Mouse (Mus musculus) hindbrain, embryonic 11.5 days (tissue): ENCODE measurements around the gene Acot12. TPM values are rescaled to one million over a fixed set of nuclear protein-coding genes. Genes with fewer than 3 reads are reported as not detected.
"Not testable (repeated sequence)": the region's sequence is repeated elsewhere in the genome, so short reads cannot be mapped to it uniquely, and the experiment has no call there.

Source experiments
- ATAC-seq: fragments of 200-750 bp; cut with Nextera tagmentation; 2 replicates; pipeline ENCODE4 v1.8.0; 2017; ENCODE audit warnings: mild to moderate bottlenecking, moderate TSS enrichment, moderate library complexity; ENCODE audit not compliant: low FRiP score
- DNase-seq: peaks from one replicate; pipeline ENCODE4 v3.0.0-alpha.2; 2015; ENCODE audit warnings: low spot score
- H3K27ac ChIP-seq: fragments of 300-500 bp; sonication (generic); 2 replicates; pipeline ENCODE4 v1.5.1; 2014; ENCODE audit warnings: mild to moderate bottlenecking, low read depth, low read length
- H3K27me3 ChIP-seq: fragments of 300-500 bp; sonication (generic); 2 replicates; pipeline ENCODE4 v1.6.1; 2014; ENCODE audit warnings: mild to moderate bottlenecking, low read length, moderate library complexity, mixed read lengths; ENCODE audit not compliant: control insufficient read depth, insufficient read depth
- H3K36me3 ChIP-seq: fragments of 300-500 bp; sonication (generic); 2 replicates; pipeline ENCODE4 v1.6.1; 2014; ENCODE audit warnings: mild to moderate bottlenecking, low read length, moderate library complexity, mixed read lengths; ENCODE audit not compliant: control insufficient read depth, insufficient read depth
- H3K4me1 ChIP-seq: fragments of 300-500 bp; sonication (generic); replicated peaks from 2 replicates; pipeline ENCODE4 v1.6.1; 2014; ENCODE audit warnings: low read length, mixed read lengths; ENCODE audit not compliant: control insufficient read depth, insufficient read depth
- H3K4me2 ChIP-seq: fragments of 300-500 bp; sonication (generic); replicated peaks from 2 replicates; pipeline ENCODE4 v1.6.1; 2014; ENCODE audit warnings: mild to moderate bottlenecking, low read depth, low read length
- H3K4me3 ChIP-seq: fragments of 300-500 bp; sonication (generic); 2 replicates; pipeline ENCODE4 v1.5.1; 2014; ENCODE audit warnings: low read depth, low read length
- H3K9ac ChIP-seq: fragments of 300-500 bp; sonication (generic); 2 replicates; pipeline ENCODE4 v1.6.1; 2014; ENCODE audit warnings: low read depth, low read length
- H3K9me3 ChIP-seq: fragments of 300-500 bp; sonication (generic); 2 replicates; pipeline ENCODE4 v1.6.1; 2016; ENCODE audit warnings: low read length; ENCODE audit not compliant: control insufficient read depth
- WGBS: fragments of 180-500 bp; shearing (Covaris S2); extraction: QIAGEN DNeasy Blood & Tissue Kit; methylation state at CpG from one replicate; pipeline ENCODE4 v1.1.7; 2014; 5-methylcytosine and 5-hydroxymethylcytosine counted together
- polyA plus RNA-seq: library from polyadenylated mRNA; unstranded; fragments of >200 nt; fragmentation: Nextera tagmentation; extraction: Ambion mirVana; gene quantifications from 2 replicates; pipeline ENCODE4 v1.2.1, GENCODE M21; 2014

The Acot12 gene
- polyA plus RNA-seq, 1 experiment from 2014 or later, result 0.11 TPM

DNA sequence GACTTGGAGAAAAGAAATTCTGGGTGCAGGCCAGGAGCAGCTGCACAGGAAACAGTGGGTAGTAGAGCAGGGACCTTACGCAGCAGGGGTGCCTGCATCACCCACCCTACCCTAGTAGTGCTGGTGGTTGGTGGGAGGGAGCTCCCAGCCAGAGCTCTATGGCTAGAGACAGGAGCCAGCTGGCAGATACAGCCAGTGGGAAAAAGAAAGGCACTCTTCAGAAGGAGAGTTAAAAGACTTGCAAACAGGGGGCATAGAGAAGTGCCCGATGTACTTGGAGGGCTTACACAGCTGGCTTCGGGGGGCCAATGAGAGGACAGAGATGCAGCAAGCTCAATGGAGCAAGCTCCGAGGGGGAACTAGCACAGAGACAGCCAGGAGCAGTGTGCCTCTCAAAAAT lies 12.4 kb downstream of the Acot12 start:
- Histone ChIP-seq H3K9ac (no peak overlapping the region), H3K4me1 (no peaks in the 10 kb centered on the region), H3K4me3 (no peak overlapping the region), H3K9me3 (no peaks in the 10 kb centered on the region), H3K27me3 (no peaks in the 10 kb centered on the region), H3K36me3 (no peaks in the 10 kb centered on the region), H3K27ac (no peak overlapping the region), H3K4me2 (no peak overlapping the region)
- ATAC-seq (no peak), DNase-seq (no peak)
- 57% methylated on average over 4 of the region's 4 CpGs for WGBS

DNA sequence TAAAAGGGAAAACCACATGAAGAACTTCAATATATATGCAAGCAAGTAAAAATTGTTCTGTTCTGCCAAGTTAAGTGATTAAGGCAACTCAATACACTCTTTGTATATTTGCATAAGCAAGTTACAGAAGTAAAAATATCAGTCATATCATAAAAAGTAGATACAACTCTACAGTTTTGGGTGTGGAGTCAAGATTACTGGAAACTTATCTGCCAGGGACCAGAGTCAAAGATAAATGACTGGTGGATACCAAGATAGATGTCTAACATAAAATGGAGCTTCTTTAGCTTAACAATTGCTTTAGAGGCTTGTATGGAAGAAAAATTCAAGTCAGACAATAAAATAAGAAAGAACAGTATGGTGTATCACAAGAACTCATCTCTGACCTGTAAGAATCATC lies 13.4 kb downstream of the Acot12 start:
- Histone ChIP-seq H3K27ac (no peak overlapping the region), H3K4me2 (no peak overlapping the region), H3K4me3 (no peak overlapping the region), H3K9ac (no peak overlapping the region), H3K9me3 (no peaks in the 10 kb centered on the region), H3K4me1 (no peaks in the 10 kb centered on the region), H3K36me3 (no peaks in the 10 kb centered on the region), H3K27me3 (no peaks in the 10 kb centered on the region)
- DNase-seq (no peak), ATAC-seq (no peak)

DNA sequence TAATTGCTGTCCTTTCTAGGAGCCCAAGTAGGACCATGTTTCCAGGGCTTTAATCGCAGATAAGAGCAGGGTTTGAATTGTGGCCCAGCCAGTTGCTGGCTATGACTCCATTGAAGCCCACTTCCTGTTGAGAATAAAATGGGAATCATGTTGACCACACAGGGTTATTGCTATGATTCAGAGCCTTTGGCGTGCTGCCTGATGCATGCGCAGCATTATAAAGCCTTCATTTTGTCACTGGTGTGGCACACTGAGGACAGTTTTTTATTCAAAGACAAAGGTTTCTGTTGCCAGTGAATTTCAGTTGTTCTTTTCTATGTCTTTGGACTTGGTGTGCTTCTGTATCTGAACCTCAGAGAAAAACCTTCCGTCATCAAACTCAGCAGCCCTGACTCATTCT lies 14.9 kb downstream of the Acot12 start:
- DNase-seq (no peak), ATAC-seq (no peak)
- Histone ChIP-seq H3K4me3 (no peak overlapping the region), H3K36me3 (no peaks in the 10 kb centered on the region), H3K4me2 (no peak overlapping the region), H3K9me3 (no peaks in the 10 kb centered on the region), H3K27me3 (no peaks in the 10 kb centered on the region), H3K9ac (no peak overlapping the region), H3K27ac (no peak overlapping the region), H3K4me1 (no peaks in the 10 kb centered on the region)
- 90% methylated on average over 4 of the region's 4 CpGs for WGBS

DNA sequence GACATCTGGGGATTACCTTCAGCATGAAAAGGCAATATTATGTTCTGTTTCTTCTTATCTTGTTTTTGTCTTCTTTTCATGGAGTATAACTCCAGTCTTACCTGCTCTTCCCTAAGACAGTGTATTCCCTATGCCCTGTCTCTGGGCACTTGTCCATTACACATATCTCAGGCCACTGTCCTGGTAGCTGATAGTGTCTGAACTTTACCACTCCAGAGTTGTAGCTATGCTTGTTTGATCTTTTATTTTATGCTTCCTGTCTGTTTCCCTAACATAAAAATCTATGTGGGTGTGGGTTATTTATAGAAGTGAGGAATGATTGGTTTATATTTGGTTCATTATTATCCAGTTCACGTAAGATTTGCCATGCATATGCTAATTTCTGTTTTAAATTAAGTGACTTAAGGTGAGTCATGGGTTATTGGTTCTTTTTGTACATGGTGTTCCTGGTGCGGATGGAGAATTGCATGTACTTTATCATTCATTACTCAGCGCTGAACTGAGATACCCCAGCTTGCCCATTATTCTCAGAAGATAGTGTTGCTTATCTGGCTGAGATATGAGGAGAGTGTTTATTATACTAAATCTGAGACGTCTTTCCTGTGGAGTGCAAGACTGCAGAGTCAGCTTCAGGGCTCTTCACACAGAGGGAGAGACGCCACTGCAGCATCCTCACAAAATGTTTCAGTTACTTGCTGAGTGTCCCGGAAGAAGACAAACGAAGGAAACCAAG lies 17.2 kb downstream of the Acot12 start:
- H3K9me3 ChIP-seq, result no peaks in the 10 kb centered on the region
- no peak overlapping the region for H3K27ac ChIP-seq
- WGBS, result 92% methylated on average over 7 of the region's 7 CpGs
- DNase-seq, result no peak
- no peak for ATAC-seq
- H3K9ac ChIP-seq, result no peak overlapping the region
- H3K36me3 ChIP-seq, result no peaks in the 10 kb centered on the region
- no peak overlapping the region for H3K4me2 ChIP-seq
- no peaks in the 10 kb centered on the region for H3K27me3 ChIP-seq
- H3K4me3 ChIP-seq, result no peak overlapping the region
- H3K4me1 ChIP-seq, result no peaks in the 10 kb centered on the region

DNA sequence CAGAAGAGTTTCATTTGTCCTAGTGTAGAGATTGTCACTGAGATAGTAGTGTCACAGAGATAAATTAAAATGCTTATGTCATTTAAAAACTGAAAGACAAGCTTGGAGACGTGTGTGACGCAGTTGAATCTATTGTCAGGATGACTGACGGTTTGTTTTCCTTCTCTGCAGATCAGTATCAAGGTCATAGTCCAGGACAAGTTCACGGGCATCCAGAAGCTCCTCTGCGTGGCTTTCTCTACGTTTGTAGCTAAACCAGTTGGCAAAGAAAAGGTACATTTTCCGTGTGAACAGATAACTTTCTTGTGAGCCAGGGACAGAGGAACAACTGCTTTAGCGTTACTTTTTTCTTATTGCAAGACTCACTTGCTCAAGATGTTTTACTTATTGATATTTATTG lies 18.5 kb downstream of the Acot12 start:
- Histone ChIP-seq H3K4me2 (no peak overlapping the region), H3K36me3 (no peaks in the 10 kb centered on the region), H3K9ac (no peak overlapping the region), H3K9me3 (no peaks in the 10 kb centered on the region), H3K27me3 (no peaks in the 10 kb centered on the region), H3K4me1 (no peaks in the 10 kb centered on the region), H3K27ac (no peak overlapping the region), H3K4me3 (no peak overlapping the region)
- 73% methylated on average over 8 of the region's 8 CpGs for WGBS
- DNase-seq (no peak), ATAC-seq (no peak)

DNA sequence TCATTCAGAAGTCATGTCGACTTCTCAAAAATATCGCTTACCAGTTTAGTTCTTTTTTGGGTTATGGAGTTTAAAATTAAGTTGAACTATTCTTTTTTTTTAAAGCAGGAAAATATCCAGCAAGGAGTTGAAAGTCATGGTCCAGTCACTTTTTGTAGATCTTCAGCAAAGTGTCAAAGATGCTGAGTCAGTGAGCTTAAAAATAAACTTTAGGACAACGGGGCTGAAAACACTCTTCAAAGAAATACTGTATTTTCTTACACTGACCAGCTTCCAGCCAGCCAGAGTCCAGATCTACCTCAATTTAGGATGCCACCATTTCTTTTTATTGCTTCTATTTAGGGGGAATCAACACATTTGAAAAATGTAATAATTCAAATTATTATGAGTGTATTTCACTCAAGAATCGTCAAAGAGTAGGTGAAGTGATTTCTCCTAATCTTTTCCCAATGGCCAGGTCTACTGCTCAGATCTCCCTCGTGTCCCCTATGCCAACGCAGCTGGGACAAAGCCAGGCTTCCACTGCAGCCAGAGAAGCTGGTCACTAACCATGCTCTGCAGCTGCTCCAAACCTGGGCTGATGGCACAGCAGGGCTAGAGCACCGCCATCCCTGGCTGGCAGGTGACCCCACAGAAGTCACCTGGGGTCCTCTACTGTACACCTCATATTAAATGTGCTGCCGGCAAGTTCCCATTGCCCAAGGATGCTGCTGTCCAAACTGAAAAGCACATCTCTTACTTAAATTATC lies 19.2 kb downstream of the Acot12 start:
- H3K4me2 ChIP-seq, result no peak overlapping the region
- no peaks in the 10 kb centered on the region for H3K4me1 ChIP-seq
- H3K27ac ChIP-seq, result no peak overlapping the region
- H3K4me3 ChIP-seq, result no peak overlapping the region
- DNase-seq (no peak), ATAC-seq (no peak)
- H3K27me3 ChIP-seq, result no peaks in the 10 kb centered on the region
- H3K9ac ChIP-seq, result no peak overlapping the region
- no peaks in the 10 kb centered on the region for H3K9me3 ChIP-seq
- H3K36me3 ChIP-seq, result no peaks in the 10 kb centered on the region
- WGBS, result 93% methylated on average over 8 of the region's 8 CpGs

DNA sequence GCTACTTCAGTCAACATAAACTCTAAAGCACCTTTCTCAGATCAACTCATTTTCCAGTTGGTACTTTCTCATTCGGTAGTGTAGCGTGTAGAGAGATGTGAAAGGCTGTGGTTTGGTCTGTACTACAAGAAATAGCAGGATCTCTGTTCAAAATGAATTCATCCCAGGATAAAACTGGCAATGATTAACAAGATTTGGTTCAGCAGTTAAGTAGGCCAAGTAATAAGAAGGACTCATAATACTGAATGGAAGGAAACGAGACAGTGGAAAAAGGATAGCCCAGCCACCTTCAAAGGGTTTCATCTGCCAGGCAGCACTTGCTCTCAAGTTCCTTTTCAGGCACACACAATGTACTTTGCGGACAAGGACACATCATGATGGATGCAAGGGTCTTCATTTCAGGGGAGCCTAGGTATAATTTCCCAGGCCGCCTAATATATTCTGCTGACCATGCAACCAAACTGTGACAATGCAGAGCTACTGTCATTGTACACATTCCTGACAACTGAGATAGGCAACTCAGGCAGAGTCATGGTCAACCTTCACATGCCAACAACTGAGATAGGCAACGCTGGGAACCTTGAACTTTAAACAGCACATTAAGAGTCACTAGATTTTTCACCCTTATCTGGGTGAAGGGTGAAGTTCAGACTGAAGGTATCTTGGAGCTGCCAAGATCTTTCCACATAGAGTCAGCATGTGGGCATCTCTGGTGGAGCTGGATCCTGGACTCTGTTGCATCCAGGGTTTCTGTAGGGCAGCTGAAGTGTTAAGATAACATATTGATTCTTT lies 20.5 kb downstream of the Acot12 start:
- DNase-seq, result no peak
- Histone ChIP-seq H3K27me3 (no peaks in the 10 kb centered on the region), H3K9me3 (no peaks in the 10 kb centered on the region), H3K36me3 (no peaks in the 10 kb centered on the region), H3K4me3 (no peak overlapping the region), H3K9ac (no peak overlapping the region), H3K4me1 (no peaks in the 10 kb centered on the region), H3K4me2 (no peak overlapping the region), H3K27ac (no peak overlapping the region)
- 90% methylated on average over 6 of the region's 6 CpGs for WGBS
- ATAC-seq, result no peak

DNA sequence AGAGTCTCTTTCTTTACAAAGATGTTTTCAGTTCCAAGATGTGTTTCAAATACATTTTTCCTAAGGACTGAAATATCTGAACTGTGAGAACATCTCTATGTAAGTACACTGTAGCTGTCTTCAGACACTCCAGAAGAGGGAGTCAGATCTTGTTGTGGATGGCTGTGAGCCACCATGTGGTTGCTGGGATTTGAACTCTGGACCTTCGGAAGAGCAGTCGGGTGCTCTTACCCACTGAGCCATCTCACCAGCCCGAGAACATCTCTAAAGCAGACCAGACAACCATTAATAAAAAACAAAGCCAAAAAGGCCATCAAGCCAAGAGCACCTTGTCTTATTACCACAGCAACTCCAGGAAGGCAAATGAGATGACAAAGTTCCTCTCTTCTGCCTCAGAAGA lies 22.3 kb downstream of the Acot12 start:
- H3K4me3 ChIP-seq, H3K27ac ChIP-seq, H3K36me3 ChIP-seq, H3K27me3 ChIP-seq, DNase-seq, H3K4me1 ChIP-seq, ATAC-seq, H3K4me2 ChIP-seq, H3K9me3 ChIP-seq, H3K9ac ChIP-seq: not testable (repeated sequence)
- 87% methylated on average over 3 of the region's 3 CpGs for WGBS
